Mouse (Mus musculus): Measurements from ENCODE around the gene Cracr2b. TPM values are rescaled to one million over a fixed set of nuclear protein-coding genes. Genes with fewer than 3 reads are reported as not detected.

Cracr2b gene
- polyA plus RNA-seq (2015; fragmentation: Nextera tagmentation; extraction: Ambion mirVana), result 6.3 and 7.3 TPM in 2 replicates

DNA sequence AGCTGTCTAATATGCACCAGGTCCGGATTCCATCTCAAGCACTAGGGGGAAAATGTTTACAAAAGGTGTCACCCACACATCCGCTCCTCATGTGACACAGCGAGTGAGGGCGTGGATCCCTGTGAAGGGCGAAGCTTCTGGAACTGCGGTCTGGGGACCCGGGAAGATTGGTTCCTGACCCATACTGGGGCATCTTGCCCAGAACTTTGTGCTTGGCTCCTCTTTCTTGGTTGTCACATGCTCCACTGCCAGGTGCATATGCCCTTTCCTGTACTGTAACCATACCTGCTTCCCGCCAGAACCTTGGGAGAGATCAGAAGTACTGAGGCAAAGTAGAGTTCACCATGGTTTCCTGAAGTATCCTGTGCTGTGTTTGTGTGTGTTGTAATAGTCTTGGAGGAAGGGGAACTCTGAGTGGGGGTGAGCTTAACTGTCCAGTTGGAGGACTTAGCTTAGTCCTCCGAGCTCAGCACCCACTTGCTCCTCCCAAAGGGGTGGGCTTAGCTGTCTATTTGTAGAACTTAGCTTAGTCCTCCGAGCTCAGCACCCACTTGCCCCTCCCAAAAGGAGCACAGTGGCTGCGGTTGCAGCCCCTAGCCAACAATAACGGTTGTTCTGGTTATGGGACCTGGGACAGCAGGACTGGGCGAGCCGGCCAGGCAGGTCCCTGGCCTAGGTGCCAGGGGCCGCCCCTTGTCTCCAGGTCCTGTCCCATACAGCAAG is at the start of gene Cracr2b:
TSS of gene Cracr2b (plus strand) at position 704 of the 723 bp plus-strand sequence.
- DNase-seq (no peak), ATAC-seq (no peak)
- H3K4me1 ChIP-seq (ENCODE audit: insufficient read depth), result peaks cover 36% of the 10 kb centered on the region
- TF ChIP-seq CTCF (IDR thresholded peaks at IDR 0.05; ENCODE audit: low read depth) (no peak), EP300 (IDR thresholded peaks at IDR 0.05; ENCODE audit: low read depth) (no peak)
- 63% methylated on average over 15 of the region's 15 CpGs for WGBS (ENCODE audit: insufficient replicate concordance)
- peaks cover 29% of the 10 kb centered on the region for H3K36me3 ChIP-seq (replicated peaks; ENCODE audit: insufficient read depth, low read length)
- H3K27me3 ChIP-seq (ENCODE audit: insufficient read depth, low read length), result peaks cover 48% of the 10 kb centered on the region
- no peaks in the 10 kb centered on the region for H3K9me3 ChIP-seq (ENCODE audit: low read length)
- H3K9ac ChIP-seq (replicated peaks), result peak within 1 kb of the TSS; percentile 64
- H3K4me2 ChIP-seq (ENCODE audit: low read depth, low read length), result peak within 1 kb of the TSS; percentile 75
- H3K27ac ChIP-seq (ENCODE audit: low read depth), result peak within 1 kb of the TSS; percentile 45; the same call in 1 of the 2 replicates
- peak within 1 kb of the TSS; percentile 54 for H3K4me3 ChIP-seq (ENCODE audit: low read depth, low read length)

- H3K4me3 ChIP-seq (ENCODE audit: low read depth, low read length), result no peak overlapping the region
- no peak overlapping the region; the same call in 1 of the 2 replicates for H3K27ac ChIP-seq (ENCODE audit: low read depth)
- H3K9ac ChIP-seq (replicated peaks), result no peak overlapping the region
- no peak overlapping the region for H3K4me2 ChIP-seq (ENCODE audit: low read depth, low read length)
- 79% methylated on average over 1 of the region's 1 CpGs for WGBS (ENCODE audit: insufficient replicate concordance)
- peaks cover 35% of the 10 kb centered on the region for H3K4me1 ChIP-seq (ENCODE audit: insufficient read depth)
- no peaks in the 10 kb centered on the region for H3K9me3 ChIP-seq (ENCODE audit: low read length)
- H3K27me3 ChIP-seq (ENCODE audit: insufficient read depth, low read length), result no peaks in the 10 kb centered on the region
- H3K36me3 ChIP-seq (replicated peaks; ENCODE audit: insufficient read depth, low read length), result peaks cover 24% of the 10 kb centered on the region
- DNase-seq, result no peak
- no peak for TF ChIP-seq EP300 (IDR thresholded peaks at IDR 0.05; ENCODE audit: low read depth)
- no peak for TF ChIP-seq CTCF (IDR thresholded peaks at IDR 0.05; ENCODE audit: low read depth)
- ATAC-seq, result no peak
These were observed 49.2 kb upstream of the Cracr2b start for GRCm38 (mm10) chr7:141411667-141412066.

GRCm38 (mm10) chr7:141413331-141413730 is 47.6 kb upstream of the Cracr2b start:
- no peak for DNase-seq
- no peak for TF ChIP-seq EP300 (IDR thresholded peaks at IDR 0.05; ENCODE audit: low read depth)
- TF ChIP-seq CTCF (IDR thresholded peaks at IDR 0.05; ENCODE audit: low read depth), result no peak
- Histone ChIP-seq H3K4me1 (ENCODE audit: insufficient read depth) (peaks cover 36% of the 10 kb centered on the region), H3K36me3 (replicated peaks; ENCODE audit: insufficient read depth, low read length) (peaks cover 24% of the 10 kb centered on the region), H3K4me3 (ENCODE audit: low read depth, low read length) (peak overlapping the region; percentile 64), H3K9ac (replicated peaks) (peak overlapping the region; percentile 75), H3K4me2 (ENCODE audit: low read depth, low read length) (peak overlapping the region; percentile 95), H3K9me3 (ENCODE audit: low read length) (no peaks in the 10 kb centered on the region), H3K27ac (ENCODE audit: low read depth) (peak overlapping the region; percentile 77), H3K27me3 (ENCODE audit: insufficient read depth, low read length) (no peaks in the 10 kb centered on the region)
- 3% methylated on average over 16 of the region's 16 CpGs for WGBS (ENCODE audit: insufficient replicate concordance)
- no peak for ATAC-seq

- H3K4me2 ChIP-seq (ENCODE audit: low read depth, low read length), result peak within 1 kb of the TSS; percentile 95
- peak within 1 kb of the TSS; percentile 75 for H3K9ac ChIP-seq (replicated peaks)
- no peaks in the 10 kb centered on the region for H3K27me3 ChIP-seq (ENCODE audit: insufficient read depth, low read length)
- peak within 1 kb of the TSS; percentile 85 for H3K27ac ChIP-seq (ENCODE audit: low read depth)
- TF ChIP-seq CTCF (IDR thresholded peaks at IDR 0.05; ENCODE audit: low read depth), result peak; percentile 45
- peak; percentile 75; the same call in 1 of the 2 replicates for TF ChIP-seq EP300 (IDR thresholded peaks at IDR 0.05; ENCODE audit: low read depth)
- DNase-seq (peak; percentile 100), ATAC-seq (peak; percentile 89)
- H3K4me1 ChIP-seq (ENCODE audit: insufficient read depth), result peaks cover 41% of the 10 kb centered on the region
- peaks cover 21% of the 10 kb centered on the region for H3K36me3 ChIP-seq (replicated peaks; ENCODE audit: insufficient read depth, low read length)
- no peaks in the 10 kb centered on the region for H3K9me3 ChIP-seq (ENCODE audit: low read length)
- under 1% methylated on average over 54 of the region's 56 CpGs for WGBS (ENCODE audit: insufficient replicate concordance)
- H3K4me3 ChIP-seq (ENCODE audit: low read depth, low read length), result peak within 1 kb of the TSS; percentile 64
These were observed 46.9 kb upstream of the Cracr2b start, which contains the start of gene Gatd1 for GRCm38 (mm10) chr7:141413809-141414584. TSS of gene Gatd1 (minus strand) at chr7:141414136.

DNA sequence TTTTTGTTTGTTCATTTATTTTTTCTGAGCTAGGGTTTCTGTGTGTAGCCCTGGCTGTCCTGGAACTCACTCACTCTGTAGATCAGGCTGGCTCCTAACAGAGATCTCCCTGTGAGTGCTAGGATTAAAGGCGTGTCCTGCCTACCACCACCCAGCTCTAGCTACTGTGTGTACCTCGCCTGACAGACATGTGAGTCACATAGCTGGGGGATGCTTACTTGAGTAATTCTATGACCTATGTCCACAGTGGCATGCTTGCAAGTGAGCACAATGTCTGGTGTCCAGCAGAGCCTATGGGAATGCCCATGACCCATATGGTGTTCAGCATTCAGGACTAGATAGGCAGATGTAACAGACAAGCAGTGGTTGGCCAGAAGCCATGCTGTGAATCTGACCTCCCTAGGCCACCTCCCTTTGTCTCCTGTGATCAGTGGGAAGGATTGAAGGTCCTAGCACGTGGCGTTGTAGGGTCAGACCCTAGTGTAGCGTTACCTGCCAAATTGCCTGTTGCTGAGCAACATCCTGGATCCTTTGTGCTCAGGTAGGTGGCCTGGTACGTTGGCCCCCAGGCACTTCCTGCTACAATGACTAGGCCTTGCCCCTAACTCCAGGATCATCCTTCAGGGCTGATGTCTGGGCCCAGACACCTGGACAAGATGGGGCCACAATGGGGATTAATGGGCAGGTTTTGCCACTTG is 44.6 kb upstream of the Cracr2b start:
- WGBS (ENCODE audit: insufficient replicate concordance), result 86% methylated on average over 6 of the region's 6 CpGs
- H3K4me2 ChIP-seq (ENCODE audit: low read depth, low read length), result no peak overlapping the region
- ATAC-seq, result no peak
- no peaks in the 10 kb centered on the region for H3K27me3 ChIP-seq (ENCODE audit: insufficient read depth, low read length)
- H3K9me3 ChIP-seq (ENCODE audit: low read length), result no peaks in the 10 kb centered on the region
- peak overlapping the region; percentile 85; the same call in 1 of the 2 replicates for H3K27ac ChIP-seq (ENCODE audit: low read depth)
- 0 out of 2 replicates have a peak, but pooled peaks cover 3% of the 10 kb centered on the region for H3K36me3 ChIP-seq (replicated peaks; ENCODE audit: insufficient read depth, low read length)
- H3K4me3 ChIP-seq (ENCODE audit: low read depth, low read length), result no peak overlapping the region
- peak overlapping the region; percentile 16; the same call in 1 of the 2 replicates for H3K9ac ChIP-seq (replicated peaks)
- DNase-seq, result no peak
- H3K4me1 ChIP-seq (ENCODE audit: insufficient read depth), result peaks cover 42% of the 10 kb centered on the region
- TF ChIP-seq CTCF (IDR thresholded peaks at IDR 0.05; ENCODE audit: low read depth) (no peak), EP300 (IDR thresholded peaks at IDR 0.05; ENCODE audit: low read depth) (no peak)
